Mouse (Mus musculus) small intestine, adult 2 months (tissue): ENCODE measurements around the gene Bbx.

Source experiments
- CTCF ChIP-seq: fragments of 200-500 bp; IDR thresholded peaks from 2 replicates; pipeline ENCODE4 v1.5.1; 2012; ENCODE audit warnings: low read depth, mild to moderate bottlenecking, control low read depth, inconsistent platforms, low read length, moderate library complexity, mixed read lengths; ENCODE audit not compliant: insufficient replicate concordance, insufficient read length; ENCODE audit errors: extremely low read depth
- POLR2A ChIP-seq: fragments of 200-500 bp; IDR thresholded peaks from 2 replicates; pipeline ENCODE4 v1.6.1; 2012; ENCODE audit warnings: low read depth, mild to moderate bottlenecking, control low read depth, inconsistent platforms, low read length, moderate library complexity

GRCm38 (mm10) chr16:50437331-50437730 is 5.1 kb upstream of the Bbx start:
- TF ChIP-seq CTCF (no peak), POLR2A (no peak)
